In genomic region chr17:65325249-65325648, GRCm38 (mm10) we compare ENCODE assay signal across 8 mouse cellular contexts.
A peak's percentile ranks its signal among the peaks of the same experiment; 100 is the strongest.
DNase-seq lines count a peak whose midpoint lies in the region; ATAC-seq and TF ChIP-seq lines count a peak whose summit lies in the region.
"Had no signal": no experiment of that assay in that cellular context is flagged by ENCODE, and none has a peak within 500 bp of the region (broad histone marks: within the 10 kb centered on the region; RNA-seq: fewer than 3 reads in every experiment).

No protein-coding gene starts in this region.

- peak; percentile 86 for TF ChIP-seq CTCF in Patski (IDR thresholded peaks at IDR 0.05)

- in situ Hi-C loops in Patski (cut with MboI; ENCODE audit: low pct_unique_long_range_greater_than_20kb) = loop anchor here (10.0 kb wide), 1 partner anchor 1760 kb away; no protein-coding TSS in a partner anchor

- peak; percentile 5 for DNase-seq in left cerebral cortex, adult 11 months (ENCODE audit: low spot score)
- DNase-seq in left cerebral cortex, adult 8-10 months (ENCODE audit: low spot score in 2 of 2) = no peak
- DNase-seq in Patski (ENCODE audit: low read depth, low spot score) = no peak
- peak; percentile 19 for DNase-seq in c-Kit-positive CD71-negative TER-119-negative erythroid progenitor cells, embryonic 14.5 days (ENCODE audit: low read depth)
- DNase-seq in gastrocnemius, postnatal 10 days = peak; percentile 39
- peak; percentile 9 to 10 for DNase-seq in left cerebral cortex, postnatal 36 days (ENCODE audit: low spot score in 2 of 2)
- DNase-seq in right cerebral cortex, postnatal 25 days = peak; percentile 8

- CTCF ChIA-PET in Patski (lab: Charles Lee) = interaction anchor here (0.7 kb wide), 1 partner anchor 1779 kb away, joined by 3 read pairs; no protein-coding TSS in a partner anchor

- H3K27me3 ChIP-seq in Patski = peaks cover 25% of the 10 kb centered on the region
- H3K27me3 ChIP-seq: megakaryocyte, embryonic 14.5 days had no signal

- ATAC-seq in Patski = no peak

- POLR2A ChIA-PET in Patski (lab: Charles Lee) = interaction anchor here (0.6 kb wide), 1 partner anchor 731 kb away, joined by 3 read pairs; no protein-coding TSS in a partner anchor

- intact Hi-C loops in left cerebral cortex, postnatal 36 days (cut with DNase I) = loop anchor here (10.0 kb wide), 1 partner anchor 250 kb away; no protein-coding TSS in a partner anchor

Comparison
In these comparisons a context has a peak if more than half of its experiments do, and no peak if none do; other contexts are left out.
1. DNase-seq: peak in left cerebral cortex, adult 11 months (single experiment), c-Kit-positive CD71-negative TER-119-negative erythroid progenitor cells, embryonic 14.5 days (single experiment), gastrocnemius, postnatal 10 days (single experiment), left cerebral cortex, postnatal 36 days (2 of 2) and right cerebral cortex, postnatal 25 days (single experiment); none in left cerebral cortex, adult 8-10 months (0 of 2) and Patski (single experiment).